Mouse (Mus musculus): ENCODE data around the gene Ogt.

The Ogt gene

GRCm38 (mm10) chrX:101639741-101640166 lies at the start of gene Ogt:
TSS of gene Ogt (plus strand) at chrX:101640060.
- DNase-seq: peak; percentile 88 to 89

GRCm38 (mm10) chrX:101616183-101616582 lies 23.7 kb upstream of the Ogt start:
- no peak for DNase-seq

- no peak for DNase-seq
Observed at GRCm38 (mm10) chrX:101617889-101618288, 22.0 kb upstream of the Ogt start.

- no peak for DNase-seq
Observed at GRCm38 (mm10) chrX:101620317-101620716, 19.5 kb upstream of the Ogt start.

- no peak for DNase-seq
Observed at GRCm38 (mm10) chrX:101622539-101622938, 17.3 kb upstream of the Ogt start.

GRCm38 (mm10) chrX:101636821-101637525 lies 2.9 kb upstream of the Ogt start:
- no peak for DNase-seq

GRCm38 (mm10) chrX:101638856-101639255 lies 1.0 kb upstream of the Ogt start:
- DNase-seq: no peak

- peak in 1 of 2 experiments; percentile 33 for DNase-seq
Observed at GRCm38 (mm10) chrX:101639306-101639705, 554 bp upstream of the Ogt start.

- DNase-seq: peak; percentile 22 to 45
Observed at GRCm38 (mm10) chrX:101640194-101641160, 617 bp downstream of the Ogt start.

GRCm38 (mm10) chrX:101641161-101641530 lies 1.3 kb downstream of the Ogt start:
- no peak for DNase-seq

- DNase-seq: no peak
Observed at GRCm38 (mm10) chrX:101642091-101642490, 2.2 kb downstream of the Ogt start.

GRCm38 (mm10) chrX:101645286-101645685 lies 5.4 kb downstream of the Ogt start:
- DNase-seq: no peak

- DNase-seq: no peak
Observed at GRCm38 (mm10) chrX:101646621-101647020, 6.8 kb downstream of the Ogt start.

- DNase-seq: no peak
Observed at GRCm38 (mm10) chrX:101695686-101696085, 55.8 kb downstream of the Ogt start.

GRCm38 (mm10) chrX:101697537-101697936 lies 57.7 kb downstream of the Ogt start:
- no peak for DNase-seq

- no peak for DNase-seq
Observed at GRCm38 (mm10) chrX:101698232-101698631, 58.4 kb downstream of the Ogt start.

- no peak for DNase-seq
Observed at GRCm38 (mm10) chrX:101705111-101705510, 65.3 kb downstream of the Ogt start.

GRCm38 (mm10) chrX:101720401-101720800 lies 80.5 kb downstream of the Ogt start:
- DNase-seq: no peak

GRCm38 (mm10) chrX:101730010-101730409 lies 90.2 kb downstream of the Ogt start:
- no peak for DNase-seq

GRCm38 (mm10) chrX:101732644-101733043 lies 92.8 kb downstream of the Ogt start:
- DNase-seq: no peak

- DNase-seq: no peak
Observed at GRCm38 (mm10) chrX:101733288-101733687, 93.4 kb downstream of the Ogt start.

GRCm38 (mm10) chrX:101733828-101734319 lies 94.0 kb downstream of the Ogt start, which contains the start of gene Cxcr3:
TSS of gene Cxcr3 (minus strand) at chrX:101734269.
- DNase-seq: peak; percentile 8 to 20

Measured in cerebellum, adult 18-20 months (tissue).